Mouse (Mus musculus): ENCODE measurements at regions not wholly inside any gene's neighbourhood (a gene's known extent, or its start where the extent isn't known, plus 50 kb on each side); places are given as distances from the start of the nearest gene placed in this dataset.

DNA sequence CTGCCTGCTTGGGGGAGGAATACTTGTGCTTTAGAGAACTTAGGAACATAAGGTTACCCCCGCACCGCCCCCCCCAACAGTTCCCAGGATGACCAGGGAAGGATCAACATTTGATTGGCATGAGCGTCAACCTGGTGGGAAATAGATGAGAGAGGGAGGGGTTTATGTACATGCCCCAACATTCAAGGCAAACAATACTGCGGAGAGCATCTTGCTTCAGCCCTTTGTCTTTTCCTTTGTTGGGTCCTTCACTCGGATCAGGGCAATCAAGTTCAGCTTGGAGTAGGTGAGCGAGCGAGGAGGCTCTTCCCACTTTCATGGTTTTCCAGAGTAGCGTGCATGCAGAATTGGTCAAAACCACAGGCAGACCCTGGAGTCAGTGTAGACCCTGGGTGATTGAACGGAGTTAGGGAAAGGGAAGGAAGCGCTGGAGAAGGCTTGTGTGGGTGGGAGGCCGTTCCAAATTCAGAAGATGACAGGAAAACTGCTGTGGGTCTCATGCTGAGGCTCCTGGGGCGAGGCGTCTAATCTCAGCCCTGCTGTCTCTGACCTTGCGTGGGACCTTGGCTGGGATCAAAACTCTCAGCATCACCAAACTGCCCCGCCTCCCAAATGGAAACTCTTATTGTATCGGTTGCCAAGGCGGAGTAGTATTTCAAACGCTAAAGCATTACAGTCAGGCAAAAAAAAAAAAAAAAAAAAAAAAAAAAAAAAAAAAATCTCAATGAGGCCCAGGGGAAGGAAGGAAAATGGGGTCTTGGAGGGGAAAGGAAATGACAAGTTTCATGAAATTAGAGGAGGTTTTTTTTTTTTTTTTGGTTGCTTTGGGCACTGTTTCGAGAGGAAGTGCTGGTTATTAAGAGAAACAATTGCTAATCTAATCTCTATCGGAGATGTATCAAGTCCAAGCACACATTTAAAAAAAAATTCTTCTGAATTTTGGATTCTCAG, 99.3 kb upstream of the Ado start:
- no peaks in the 10 kb centered on the region for H3K36me3 ChIP-seq
- 21% methylated on average over 20 of the region's 20 CpGs for WGBS
- no peaks in the 10 kb centered on the region; the same call in 1 of the 2 replicates for H3K27me3 ChIP-seq (ENCODE audit: insufficient read depth, poor library complexity, severe bottlenecking)
- H3K9me3 ChIP-seq, result no peaks in the 10 kb centered on the region
- H3K27ac ChIP-seq, result peak overlapping the region; percentile 47; the same call in 1 of the 2 replicates
- H3K4me1 ChIP-seq, result peaks cover 22% of the 10 kb centered on the region
- no peak for DNase-seq (ENCODE audit: low spot score)
- H3K4me3 ChIP-seq, result peak overlapping the region; percentile 46

- Histone ChIP-seq H3K27ac (peak overlapping the region; percentile 47), H3K9me3 (no peaks in the 10 kb centered on the region), H3K4me3 (peak overlapping the region; percentile 46), H3K4me1 (peaks cover 22% of the 10 kb centered on the region), H3K27me3 (ENCODE audit: insufficient read depth, poor library complexity, severe bottlenecking) (no peaks in the 10 kb centered on the region; the same call in 1 of the 2 replicates), H3K36me3 (no peaks in the 10 kb centered on the region)
- no peak for DNase-seq (ENCODE audit: low spot score)
- whole genome bisulfite sequencing, result 16% methylated on average over 14 of the region's 14 CpGs
Measured at GRCm38 (mm10) chr10:67646659-67647559, 98.2 kb upstream of the Ado start.

DNA sequence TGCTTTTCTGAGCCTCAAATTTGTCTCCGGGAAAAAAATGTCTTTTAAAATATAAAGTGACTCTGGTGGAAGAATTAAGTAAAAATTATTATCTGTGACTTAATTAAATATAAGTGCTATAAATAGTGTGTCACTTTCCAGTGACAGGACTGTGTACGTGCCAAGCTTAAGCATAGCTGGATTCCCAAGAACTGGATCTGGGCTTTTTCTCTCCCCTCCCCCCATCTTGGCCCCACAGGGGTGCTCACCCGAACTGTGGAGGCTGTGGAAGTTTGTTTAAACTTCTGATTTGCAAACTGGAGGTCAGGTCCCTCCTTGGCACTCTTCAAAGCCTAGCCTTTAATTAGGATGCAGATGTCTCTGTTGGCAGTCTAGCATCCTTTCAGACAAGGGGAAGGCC, 97.1 kb upstream of the Ado start:
- Histone ChIP-seq H3K4me1 (peaks cover 22% of the 10 kb centered on the region), H3K27me3 (ENCODE audit: insufficient read depth, poor library complexity, severe bottlenecking) (no peaks in the 10 kb centered on the region; the same call in 1 of the 2 replicates), H3K4me3 (no peak overlapping the region), H3K36me3 (no peaks in the 10 kb centered on the region), H3K9me3 (no peaks in the 10 kb centered on the region), H3K27ac (no peak overlapping the region)
- WGBS, result 51% methylated on average over 3 of the region's 3 CpGs
- no peak for DNase-seq (ENCODE audit: low spot score)

DNA sequence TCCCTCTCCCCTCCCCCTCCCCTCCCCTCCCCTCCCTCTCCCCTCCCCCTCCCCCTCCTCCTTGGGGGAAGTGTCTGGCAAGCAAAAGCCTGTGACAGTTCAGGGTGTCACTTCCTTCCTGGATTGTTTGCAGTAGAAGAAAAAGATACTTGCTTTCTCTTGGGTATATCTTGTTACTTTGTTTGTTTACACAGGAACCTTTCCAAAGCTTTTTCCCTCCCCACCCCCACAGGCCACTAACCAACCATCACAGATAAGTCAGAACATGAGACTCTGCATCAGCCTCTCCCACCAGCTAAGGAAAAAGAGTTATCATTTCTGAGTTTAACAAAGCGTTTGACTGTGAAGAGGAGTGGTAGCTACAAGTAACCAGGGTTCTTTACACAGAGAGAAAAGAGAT, 95.5 kb upstream of the Ado start:
- WGBS, result 15% methylated on average over 1 of the region's 1 CpGs
- no peaks in the 10 kb centered on the region for H3K9me3 ChIP-seq
- no peaks in the 10 kb centered on the region for H3K36me3 ChIP-seq
- DNase-seq (ENCODE audit: low spot score), result no peak
- H3K4me3 ChIP-seq, result no peak overlapping the region
- H3K27ac ChIP-seq, result no peak overlapping the region
- H3K4me1 ChIP-seq, result peaks cover 22% of the 10 kb centered on the region
- no peaks in the 10 kb centered on the region for H3K27me3 ChIP-seq (ENCODE audit: insufficient read depth, poor library complexity, severe bottlenecking)

DNA sequence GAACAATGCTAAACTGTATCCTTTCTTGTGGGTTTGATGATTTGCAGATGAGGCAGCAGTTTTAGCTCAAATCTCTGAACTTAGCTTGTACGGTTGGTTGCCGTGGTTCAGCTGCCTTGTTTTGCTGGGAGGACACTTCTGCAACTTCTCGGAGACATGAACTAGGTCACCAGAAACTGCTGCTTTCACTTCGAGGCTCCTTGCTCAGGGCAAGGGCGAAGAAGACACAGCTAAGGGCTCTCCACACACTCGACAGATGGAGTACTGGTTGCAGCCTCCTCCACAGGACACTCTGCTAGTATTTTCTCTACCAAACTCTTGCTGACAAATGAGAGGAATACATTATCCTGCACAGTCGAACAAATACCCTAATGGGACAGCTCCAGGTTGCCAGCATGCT, 94.9 kb upstream of the Ado start:
- no peak for DNase-seq (ENCODE audit: low spot score)
- Histone ChIP-seq H3K4me1 (peaks cover 22% of the 10 kb centered on the region), H3K36me3 (no peaks in the 10 kb centered on the region), H3K27ac (no peak overlapping the region), H3K9me3 (no peaks in the 10 kb centered on the region), H3K4me3 (no peak overlapping the region), H3K27me3 (ENCODE audit: insufficient read depth, poor library complexity, severe bottlenecking) (no peaks in the 10 kb centered on the region)
- 35% methylated on average over 7 of the region's 7 CpGs for WGBS

DNA sequence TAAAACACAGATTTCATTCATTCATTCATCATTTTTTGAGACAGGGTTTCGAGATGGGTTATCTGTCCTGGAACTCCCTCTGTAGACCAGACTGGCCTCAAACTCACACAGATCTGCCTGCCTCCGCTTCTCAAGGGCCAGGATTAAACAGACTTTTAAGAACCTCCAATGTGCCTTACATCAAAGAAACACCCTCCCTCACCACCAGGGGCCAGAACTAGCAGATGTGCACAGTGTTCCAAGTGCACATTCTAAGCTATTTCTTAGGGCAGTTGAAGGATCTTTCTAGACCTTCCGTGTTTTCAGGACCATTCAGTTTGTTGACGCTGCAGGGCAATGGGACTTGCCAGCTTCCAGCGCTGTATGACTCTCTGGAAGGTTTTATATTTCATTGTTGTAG, 88.6 kb upstream of the Ado start:
- H3K4me3 ChIP-seq, result no peak overlapping the region
- H3K27me3 ChIP-seq (ENCODE audit: insufficient read depth, poor library complexity, severe bottlenecking), result no peaks in the 10 kb centered on the region
- H3K9me3 ChIP-seq, result no peaks in the 10 kb centered on the region
- DNase-seq (ENCODE audit: low spot score), result no peak
- H3K36me3 ChIP-seq, result no peaks in the 10 kb centered on the region
- H3K27ac ChIP-seq, result no peak overlapping the region
- H3K4me1 ChIP-seq, result no peaks in the 10 kb centered on the region
- 69% methylated on average over 5 of the region's 5 CpGs for WGBS

- 2% methylated on average over 13 of the region's 13 CpGs for WGBS
- Histone ChIP-seq H3K4me3 (peak overlapping the region; percentile 45), H3K36me3 (no peaks in the 10 kb centered on the region)
Measured at GRCm38 (mm10) chr10:67636569-67636968, 87.8 kb upstream of the Ado start.

DNA sequence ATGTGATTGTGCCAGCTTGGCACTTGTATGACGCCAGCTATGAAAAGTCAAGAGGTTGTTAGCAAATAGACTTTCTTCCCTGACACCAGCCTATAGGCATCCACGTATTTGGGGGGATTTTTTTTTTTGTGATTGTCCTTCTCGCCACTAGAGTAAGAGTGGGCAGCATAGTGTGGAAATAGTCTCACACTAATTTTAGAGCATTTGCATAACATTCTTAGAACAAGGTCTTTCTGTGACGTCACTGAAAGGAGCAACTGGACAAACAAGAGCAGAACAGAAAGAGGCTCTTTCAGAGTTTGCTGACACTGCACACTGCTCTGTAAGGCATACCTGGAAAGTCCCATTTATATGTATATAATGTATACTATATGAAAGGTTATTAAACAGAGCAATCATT, 86.0 kb upstream of the Ado start:
- Histone ChIP-seq H3K9me3 (no peaks in the 10 kb centered on the region), H3K27me3 (ENCODE audit: insufficient read depth, poor library complexity, severe bottlenecking) (no peaks in the 10 kb centered on the region), H3K36me3 (no peaks in the 10 kb centered on the region), H3K27ac (no peak overlapping the region), H3K4me3 (no peak overlapping the region), H3K4me1 (no peaks in the 10 kb centered on the region)
- 78% methylated on average over 4 of the region's 4 CpGs for WGBS
- no peak for DNase-seq (ENCODE audit: low spot score)

More at GRCm38 (mm10) chr10:67636569-67636968, 87.8 kb upstream of the Ado start:
- no peak overlapping the region for H3K27ac ChIP-seq
- no peaks in the 10 kb centered on the region for H3K27me3 ChIP-seq (ENCODE audit: insufficient read depth, poor library complexity, severe bottlenecking)
- H3K9me3 ChIP-seq, result no peaks in the 10 kb centered on the region
- no peaks in the 10 kb centered on the region for H3K4me1 ChIP-seq
- no peak for DNase-seq (ENCODE audit: low spot score)

- Histone ChIP-seq H3K36me3 (no peaks in the 10 kb centered on the region), H3K27ac (no peak overlapping the region), H3K9me3 (no peaks in the 10 kb centered on the region), H3K4me3 (no peak overlapping the region), H3K27me3 (ENCODE audit: insufficient read depth, poor library complexity, severe bottlenecking) (no peaks in the 10 kb centered on the region), H3K4me1 (no peaks in the 10 kb centered on the region)
- WGBS, result 91% methylated on average over 7 of the region's 7 CpGs
- no peak for DNase-seq (ENCODE audit: low spot score)
Measured at GRCm38 (mm10) chr10:67633063-67633462, 84.3 kb upstream of the Ado start.

DNA sequence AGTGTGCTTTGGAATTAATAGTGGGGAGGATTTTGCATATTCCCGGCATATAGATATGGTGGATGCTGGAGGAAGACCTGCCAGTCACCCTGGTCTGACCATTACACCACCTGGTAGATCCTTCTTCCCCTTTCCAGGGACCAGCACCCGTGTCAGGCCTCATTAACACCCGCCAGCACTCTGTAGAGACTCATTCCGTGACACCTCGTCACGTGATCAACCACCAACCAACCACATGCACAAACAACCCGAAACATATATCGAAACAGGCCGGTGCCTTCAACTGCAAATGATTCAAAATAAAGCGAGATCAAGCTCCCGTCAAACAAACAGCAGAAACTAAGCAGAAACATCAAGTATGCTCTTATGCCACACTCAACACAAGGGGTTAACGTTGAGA, 74.6 kb upstream of the Ado start:
- Histone ChIP-seq H3K4me1 (no peaks in the 10 kb centered on the region), H3K36me3 (no peaks in the 10 kb centered on the region)
- WGBS, result 81% methylated on average over 12 of the region's 12 CpGs

GRCm38 (mm10) chr10:67620018-67620417, 71.3 kb upstream of the Ado start:
- Histone ChIP-seq H3K27ac (no peak overlapping the region), H3K4me1 (no peaks in the 10 kb centered on the region), H3K36me3 (no peaks in the 10 kb centered on the region), H3K9me3 (no peaks in the 10 kb centered on the region), H3K27me3 (ENCODE audit: insufficient read depth, poor library complexity, severe bottlenecking) (no peaks in the 10 kb centered on the region), H3K4me3 (no peak overlapping the region)
- WGBS, result 78% methylated on average over 8 of the region's 8 CpGs
- DNase-seq (ENCODE audit: low spot score), result no peak

More for the DNA sequence above, 74.6 kb upstream of the Ado start:
- H3K4me3 ChIP-seq, result no peak overlapping the region
- no peak overlapping the region for H3K27ac ChIP-seq
- no peaks in the 10 kb centered on the region for H3K27me3 ChIP-seq (ENCODE audit: insufficient read depth, poor library complexity, severe bottlenecking)
- DNase-seq (ENCODE audit: low spot score), result no peak
- H3K9me3 ChIP-seq, result no peaks in the 10 kb centered on the region

- DNase-seq (ENCODE audit: low spot score), result no peak
- H3K27ac ChIP-seq, result no peak overlapping the region
- H3K4me1 ChIP-seq, result no peaks in the 10 kb centered on the region
- no peak overlapping the region for H3K4me3 ChIP-seq
- no peaks in the 10 kb centered on the region for H3K27me3 ChIP-seq (ENCODE audit: insufficient read depth, poor library complexity, severe bottlenecking)
- H3K36me3 ChIP-seq, result no peaks in the 10 kb centered on the region
- 86% methylated on average over 5 of the region's 5 CpGs for WGBS
- no peaks in the 10 kb centered on the region for H3K9me3 ChIP-seq
Measured at GRCm38 (mm10) chr10:67618112-67618511, 69.4 kb upstream of the Ado start.

- no peaks in the 10 kb centered on the region for H3K36me3 ChIP-seq
- no peak overlapping the region for H3K27ac ChIP-seq
- H3K4me3 ChIP-seq, result no peak overlapping the region
- no peaks in the 10 kb centered on the region for H3K27me3 ChIP-seq (ENCODE audit: insufficient read depth, poor library complexity, severe bottlenecking)
- no peaks in the 10 kb centered on the region for H3K4me1 ChIP-seq
- no peaks in the 10 kb centered on the region for H3K9me3 ChIP-seq
- DNase-seq (ENCODE audit: low spot score), result no peak
- 65% methylated on average over 3 of the region's 3 CpGs for WGBS
Measured at GRCm38 (mm10) chr10:67615016-67615415, 66.3 kb upstream of the Ado start.
